In the genomic region with DNA sequence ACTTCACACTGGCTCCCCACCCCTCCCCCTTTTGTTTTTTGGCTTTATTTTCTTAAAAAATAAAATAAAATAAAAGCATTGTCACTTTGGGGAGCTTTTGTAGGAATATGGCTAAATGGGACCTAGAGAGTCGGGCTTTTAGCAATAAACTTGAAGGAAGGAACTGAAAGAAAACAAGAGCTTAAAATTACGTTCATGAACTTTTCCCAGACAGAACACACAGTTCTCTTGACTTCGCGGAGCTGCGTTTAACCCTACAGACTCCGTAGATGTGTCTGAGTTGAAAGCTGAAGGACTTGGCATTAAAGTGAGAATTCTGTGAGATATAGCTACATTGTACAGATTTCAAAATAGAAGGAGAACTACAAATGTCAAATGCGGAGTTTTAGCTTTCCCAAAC, we compare ENCODE assay signal across 8 mouse cellular contexts.
A peak's percentile ranks its signal among the peaks of the same experiment; 100 is the strongest.
DNase-seq lines count a peak whose midpoint lies in the region; ATAC-seq and TF ChIP-seq lines count a peak whose summit lies in the region.

No protein-coding gene starts in this region.

- peak overlapping the region; percentile 53 for H3K4me3 ChIP-seq in cerebellum, adult 2 months (replicated peaks; ENCODE audit: insufficient read depth, low read depth, low read length)
- H3K4me3 ChIP-seq in forebrain, embryonic 14.5 days (ENCODE audit: low read depth, low read length): peak overlapping the region; percentile 24
- H3K4me3 ChIP-seq in midbrain, embryonic 14.5 days (replicated peaks; ENCODE audit: low read depth, low read length): 0 out of 2 replicates have a peak overlapping the region, but pooled peaks have one; percentile 15

- H3K9ac ChIP-seq in forebrain, embryonic 14.5 days (ENCODE audit: low read length): peak overlapping the region; percentile 45; the same call in 1 of the 2 replicates
- H3K9ac ChIP-seq in midbrain, embryonic 14.5 days (replicated peaks; ENCODE audit: low read length): no peak overlapping the region

- TF ChIP-seq CTCF in cerebellum, adult 2 months (IDR thresholded peaks at IDR 0.05; ENCODE audit: borderline replicate concordance, insufficient read depth, low read depth, low read length): no peak

- peaks cover 16% of the 10 kb centered on the region for H3K4me1 ChIP-seq in cerebellum, adult 2 months (ENCODE audit: control insufficient read depth, insufficient read depth, low read length)
- peaks cover 44% of the 10 kb centered on the region for H3K4me1 ChIP-seq in forebrain, embryonic 14.5 days (ENCODE audit: control insufficient read depth, insufficient read depth, low read length)
- peaks cover 16% of the 10 kb centered on the region; the same call in 1 of the 2 replicates for H3K4me1 ChIP-seq in midbrain, embryonic 14.5 days (ENCODE audit: control insufficient read depth, insufficient read depth, low read length)

- no peaks in the 10 kb centered on the region for H3K36me3 ChIP-seq in forebrain, embryonic 14.5 days (ENCODE audit: control insufficient read depth, insufficient read depth, low read length)
- H3K36me3 ChIP-seq in midbrain, embryonic 14.5 days (ENCODE audit: control insufficient read depth, insufficient read depth, low read length): no peaks in the 10 kb centered on the region

- peak in 1 of 2 experiments; percentile 30 for DNase-seq in cerebellum, adult 2 months
- DNase-seq in cerebellum, adult 8-10 months: no peak
- peak; percentile 17 for DNase-seq in layer of hippocampus, adult 11-12 months (ENCODE audit: low spot score)
- no peak for DNase-seq in layer of hippocampus, postnatal 10 days (ENCODE audit: low spot score in 2 of 2)
- no peak for DNase-seq in forebrain, embryonic 14.5 days (ENCODE audit: low spot score)
- DNase-seq in midbrain, embryonic 14.5 days: peak; percentile 15
- DNase-seq in spleen, postnatal 10 days (ENCODE audit: low spot score in 2 of 2): no peak
- DNase-seq in cerebellum, postnatal 36 days: no peak

- peak overlapping the region; percentile 92; the same call in 1 of the 2 replicates for H3K27ac ChIP-seq in cerebellum, adult 2 months (ENCODE audit: insufficient read depth, low read length)
- peak overlapping the region; percentile 88 for H3K27ac ChIP-seq in forebrain, embryonic 14.5 days (ENCODE audit: low read depth, low read length)
- no peak overlapping the region for H3K27ac ChIP-seq in midbrain, embryonic 14.5 days (replicated peaks; ENCODE audit: low read depth, low read length)

- TF ChIP-seq POLR2A in cerebellum, adult 2 months (IDR thresholded peaks at IDR 0.05; ENCODE audit: borderline replicate concordance, insufficient read depth, low read length): no peak

- peak overlapping the region; percentile 46 for H3K4me2 ChIP-seq in forebrain, embryonic 14.5 days (ENCODE audit: low read length)
- H3K4me2 ChIP-seq in midbrain, embryonic 14.5 days (ENCODE audit: low read length): peak overlapping the region; percentile 38

- H3K9me3 ChIP-seq in forebrain, embryonic 14.5 days (replicated peaks; ENCODE audit: control insufficient read depth, low read length): no peaks in the 10 kb centered on the region
- no peaks in the 10 kb centered on the region for H3K9me3 ChIP-seq in midbrain, embryonic 14.5 days (ENCODE audit: control insufficient read depth, low read length)

- H3K27me3 ChIP-seq in cerebellum, adult 2 months (ENCODE audit: control insufficient read depth, insufficient read depth, low read length): no peaks in the 10 kb centered on the region
- no peaks in the 10 kb centered on the region for H3K27me3 ChIP-seq in forebrain, embryonic 14.5 days (replicated peaks; ENCODE audit: control insufficient read depth, insufficient read depth, low read length)
- H3K27me3 ChIP-seq in midbrain, embryonic 14.5 days (ENCODE audit: control insufficient read depth, insufficient read depth, low read length): no peaks in the 10 kb centered on the region

- ATAC-seq in forebrain, embryonic 14.5 days: no peak
- ATAC-seq in midbrain, embryonic 14.5 days (ENCODE audit: low FRiP score, low TSS enrichment): no peak

- WGBS in cerebellum, adult 2 months: 10% methylated on average over 7 of the region's 7 CpGs
- WGBS in forebrain, embryonic 14.5 days: 46% methylated on average over 7 of the region's 7 CpGs
- 57% methylated on average over 7 of the region's 7 CpGs for WGBS in midbrain, embryonic 14.5 days

Comparison
In these comparisons a context has a peak if more than half of its experiments do, and no peak if none do; other contexts are left out.
1. DNase-seq: peak in layer of hippocampus, adult 11-12 months (single experiment) and midbrain, embryonic 14.5 days (single experiment); none in cerebellum, adult 8-10 months (single experiment), layer of hippocampus, postnatal 10 days (0 of 2), forebrain, embryonic 14.5 days (single experiment), spleen, postnatal 10 days (0 of 2) and cerebellum, postnatal 36 days (0 of 2).
2. Peak in every context shown above with its lines, with median percentiles within 50 percentile points of each other: H3K4me3 ChIP-seq.